Mouse (Mus musculus) thymus, postnatal 4 days (tissue): ENCODE measurements around the gene Plce1.
"Not testable (repeated sequence)": the region's sequence is repeated elsewhere in the genome, so short reads cannot be mapped to it uniquely, and the experiment has no call there.

ENCODE experiments used
- DNase-seq: peaks from one replicate; pipeline ENCODE4 v3.0.0; 2021

Gene Plce1

DNA sequence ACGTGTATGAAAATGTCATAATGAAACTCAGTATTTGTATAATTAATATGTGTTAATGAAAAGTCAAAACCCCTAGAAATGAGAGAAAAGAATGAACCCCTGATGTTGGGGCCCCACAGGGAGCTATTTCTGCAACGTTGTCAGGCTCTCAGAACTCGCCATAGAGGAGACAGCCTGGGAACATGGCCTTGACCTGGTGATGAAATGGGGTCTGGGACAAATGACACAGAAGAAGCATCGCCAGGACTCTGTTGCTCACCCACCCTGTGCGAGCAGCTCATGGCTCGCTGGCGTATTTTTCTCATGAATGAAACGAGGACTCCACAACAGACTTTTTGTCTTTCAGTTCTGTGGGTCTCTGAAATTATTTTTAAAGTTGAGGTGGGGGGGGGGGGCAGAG lies 109.0 kb downstream of the Plce1 start:
- no peak for DNase-seq

DNA sequence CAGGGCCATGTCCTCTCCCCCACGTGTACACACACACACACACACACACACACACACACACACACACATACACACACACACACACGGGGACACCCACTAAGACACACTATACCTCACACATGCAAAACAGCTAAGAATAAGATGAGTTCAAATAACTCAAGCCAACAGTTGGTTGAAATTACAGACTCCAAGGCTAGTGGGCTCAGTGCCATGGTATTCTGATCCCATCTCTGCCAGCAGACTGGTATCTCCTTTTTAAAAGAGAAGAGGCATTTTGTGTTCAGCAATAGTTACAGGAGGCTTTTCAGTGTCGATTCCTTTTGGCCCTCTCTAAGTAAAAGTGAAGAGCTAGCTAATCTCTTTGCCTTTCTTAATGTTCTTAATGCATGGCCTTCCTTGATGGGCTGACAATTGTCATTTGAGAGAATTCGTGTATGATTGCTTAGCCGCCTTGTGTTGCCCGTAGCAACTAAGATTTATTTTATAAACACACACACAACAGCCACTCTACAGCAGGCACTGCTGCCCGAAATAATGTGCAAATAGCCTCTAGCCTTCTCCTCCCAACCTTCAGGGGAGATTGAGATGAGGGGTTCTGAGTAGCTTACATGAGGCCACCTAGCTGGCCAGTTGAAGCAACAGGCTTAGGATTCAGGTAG lies 111.8 kb downstream of the Plce1 start:
- no peak for DNase-seq

DNA sequence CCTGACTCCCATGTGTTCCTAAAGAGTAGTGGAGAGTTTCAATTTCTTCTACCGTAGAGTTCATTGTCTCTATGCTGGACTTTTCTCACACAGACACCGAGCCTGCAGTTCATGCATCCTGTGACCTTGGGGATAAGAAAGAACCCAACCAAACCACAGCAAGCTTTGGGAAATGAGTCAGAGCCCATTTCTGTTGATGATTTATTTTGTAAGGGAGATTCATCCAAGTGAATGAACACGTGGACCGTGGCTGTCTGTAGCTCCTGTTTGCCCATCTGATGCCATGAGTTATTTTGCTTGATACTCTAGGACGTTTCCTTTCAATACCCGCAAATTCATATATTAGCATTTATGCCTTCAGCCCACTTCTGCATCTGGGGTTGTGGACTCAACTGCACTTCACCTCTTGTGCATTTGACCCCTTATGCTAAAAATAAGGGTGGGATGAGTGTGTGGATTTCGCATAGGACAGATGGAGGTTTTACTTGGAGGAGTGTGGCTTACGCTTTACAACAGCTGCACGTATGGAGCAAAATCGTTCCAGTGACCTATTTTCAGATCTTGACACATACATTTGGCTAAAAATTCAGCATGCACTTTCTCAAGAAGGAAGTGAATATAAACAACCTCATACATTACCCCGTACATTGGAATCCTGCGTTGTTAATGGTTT lies 112.5 kb downstream of the Plce1 start:
- DNase-seq: no peak

DNA sequence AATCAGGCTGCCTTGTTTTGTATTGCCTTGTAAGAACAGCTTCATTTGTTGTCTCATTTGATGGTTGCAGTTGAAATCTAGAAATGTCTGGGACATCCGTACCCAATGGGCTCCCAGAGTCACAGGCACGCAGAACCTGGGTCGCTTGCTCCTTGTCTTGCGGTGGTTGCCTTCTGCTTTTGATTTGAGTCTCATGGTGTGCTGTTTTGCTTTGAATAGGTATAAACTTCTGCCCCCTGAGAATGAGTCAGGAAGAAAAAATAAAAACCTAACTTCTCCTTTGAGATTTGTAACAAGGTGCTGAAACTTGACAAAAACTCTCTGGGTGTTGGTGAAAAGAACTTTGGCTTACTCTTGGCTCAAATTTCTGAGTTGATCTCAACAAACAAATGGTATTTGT lies 115.2 kb downstream of the Plce1 start:
- no peak for DNase-seq

DNA sequence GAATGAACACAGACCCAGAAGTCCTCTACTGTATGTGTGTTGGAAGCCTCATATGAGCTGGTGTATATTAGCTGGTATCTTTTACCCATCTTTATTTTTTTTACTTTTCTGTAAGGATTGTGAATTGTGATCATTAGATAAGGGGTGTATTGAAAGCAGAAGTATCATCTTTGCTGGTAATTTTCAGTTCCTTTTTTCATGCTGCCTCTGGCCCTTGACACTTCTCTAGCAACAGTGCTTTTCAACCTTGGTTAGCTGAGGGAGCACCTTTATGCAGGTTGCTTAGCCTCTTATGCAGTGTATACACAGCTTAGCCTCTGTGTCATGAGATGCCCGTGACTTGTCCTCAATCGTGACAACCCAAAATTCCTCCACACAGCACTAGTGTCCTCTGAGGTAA lies 116.5 kb downstream of the Plce1 start:
- DNase-seq: no peak

DNA sequence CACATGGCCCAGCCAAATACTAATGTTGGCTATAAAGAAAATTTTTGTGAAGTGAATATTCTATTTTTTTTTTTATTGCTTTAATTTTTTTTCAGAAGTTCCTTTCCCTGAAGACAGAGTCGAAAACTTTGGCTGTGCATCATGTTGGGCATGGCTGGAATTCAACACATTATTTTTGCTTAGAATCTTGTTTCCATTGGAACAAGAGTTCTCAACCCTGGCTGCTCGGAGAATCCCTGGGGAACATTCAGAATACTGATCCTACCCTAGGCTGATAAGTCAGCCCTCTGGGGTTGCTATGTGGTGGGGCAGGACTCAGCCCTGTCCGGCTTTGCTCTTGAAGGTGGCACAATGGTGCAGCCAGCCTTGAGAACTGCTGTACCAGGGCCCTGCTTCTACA lies 118.1 kb downstream of the Plce1 start:
- DNase-seq: no peak

DNA sequence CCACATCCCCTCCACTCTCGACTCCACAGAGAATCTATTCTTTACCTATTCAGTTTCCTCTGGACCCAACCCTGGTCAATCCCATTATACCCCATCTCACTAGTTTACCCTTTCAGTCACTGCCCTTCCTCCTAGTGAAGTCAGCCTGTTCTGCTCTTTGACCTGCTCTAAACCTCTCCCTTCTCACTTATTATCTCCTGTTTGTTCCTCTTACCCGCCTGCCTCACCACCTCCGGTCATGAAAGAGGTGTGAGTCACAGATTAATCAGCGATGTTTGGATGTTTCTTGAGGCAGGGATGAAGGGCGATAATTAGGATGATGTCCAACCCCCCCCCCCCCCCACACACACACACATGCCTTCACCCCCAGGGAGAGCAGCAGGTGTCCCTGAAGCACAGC lies 120.2 kb downstream of the Plce1 start:
- DNase-seq: no peak

DNA sequence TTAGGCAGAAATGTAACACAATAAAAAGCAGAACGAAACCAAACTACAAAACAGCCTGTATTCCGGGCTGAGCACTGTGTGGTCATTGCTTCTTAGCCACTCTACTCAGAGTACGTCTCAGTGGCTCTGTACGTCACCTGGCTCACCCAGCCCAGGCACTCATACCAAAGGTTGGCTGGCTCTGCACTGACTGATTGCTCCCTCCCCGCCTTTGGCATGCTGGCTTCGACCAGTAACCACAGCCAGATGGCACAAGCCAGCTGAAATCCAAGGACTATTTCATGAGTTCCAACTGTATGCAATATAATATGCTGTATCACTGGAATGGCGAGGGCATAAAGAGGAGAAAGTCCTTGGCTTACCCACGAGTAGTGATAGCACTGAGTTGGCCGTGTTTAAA lies 121.9 kb downstream of the Plce1 start:
- DNase-seq: no peak

DNA sequence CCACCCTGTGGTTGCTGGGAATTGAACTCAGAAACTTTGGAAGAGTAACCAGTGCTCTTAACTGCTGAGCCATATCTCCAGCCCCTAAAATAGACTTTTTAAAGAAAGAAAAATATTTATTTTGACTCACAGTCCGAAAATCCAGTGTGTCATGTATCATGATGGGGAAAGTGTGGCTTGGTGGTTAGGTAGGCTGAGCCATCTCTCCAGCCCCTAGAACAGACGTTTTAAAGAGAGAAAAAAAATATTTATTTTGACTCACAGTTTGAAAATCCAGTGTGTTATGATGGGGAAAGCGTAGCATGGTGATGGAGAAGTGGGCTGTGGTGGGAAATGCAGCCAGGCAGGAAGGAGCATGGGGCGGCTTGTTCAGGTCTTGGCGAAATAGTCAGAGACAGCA lies 126.3 kb downstream of the Plce1 start:
- DNase-seq: no peak

DNA sequence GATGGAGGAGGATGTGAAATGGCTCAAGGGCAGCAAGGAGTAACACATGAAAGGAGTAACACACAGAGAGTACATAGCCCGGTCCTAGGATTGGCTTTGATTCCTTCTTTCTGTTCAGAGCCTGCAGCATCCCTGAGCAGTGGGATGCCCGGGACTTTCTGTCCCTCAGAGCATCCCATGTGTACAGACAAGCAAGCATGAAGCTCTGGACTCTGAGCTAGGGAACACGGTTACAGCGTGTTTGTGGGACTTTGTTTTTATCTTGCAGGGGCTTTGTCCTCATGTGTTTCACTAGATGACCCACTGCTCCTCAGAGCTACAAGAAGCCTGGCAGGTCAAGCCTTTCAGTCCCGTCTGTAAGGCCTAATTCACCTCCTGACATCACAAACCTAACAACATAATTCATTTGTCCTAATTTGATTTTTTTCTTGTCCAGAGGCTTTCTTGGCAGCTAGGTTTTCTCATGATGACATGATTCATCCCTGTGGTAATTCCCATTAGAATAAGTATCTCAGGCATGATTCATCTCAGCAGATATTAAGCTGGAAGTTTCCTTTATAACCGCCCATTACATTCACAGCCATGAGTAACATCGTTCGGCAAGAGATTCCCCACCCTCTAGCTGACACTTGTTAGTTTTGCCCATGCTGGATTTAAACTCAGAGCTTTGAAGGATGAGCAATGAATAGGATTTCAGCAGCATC lies 128.2 kb downstream of the Plce1 start:
- no peak for DNase-seq

DNA sequence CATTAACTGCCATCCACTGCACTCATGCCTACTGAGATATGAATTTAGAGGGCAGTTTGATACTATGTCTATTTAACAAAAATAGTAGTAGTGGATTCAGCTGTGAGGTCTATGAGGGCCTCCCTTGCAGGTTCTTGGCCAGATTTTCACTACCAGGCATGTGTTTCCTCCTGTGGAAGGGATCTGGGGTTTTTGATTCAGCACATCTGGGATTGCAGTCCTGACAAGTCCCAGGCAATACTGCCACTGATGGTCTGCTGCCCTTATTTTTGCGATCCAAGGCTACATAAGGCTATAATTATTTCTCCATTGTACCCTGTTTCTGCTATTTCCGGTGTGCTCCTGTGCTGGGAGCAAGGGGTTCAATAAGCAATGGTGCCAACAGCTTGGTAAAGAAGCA lies 129.4 kb downstream of the Plce1 start:
- no peak for DNase-seq

DNA sequence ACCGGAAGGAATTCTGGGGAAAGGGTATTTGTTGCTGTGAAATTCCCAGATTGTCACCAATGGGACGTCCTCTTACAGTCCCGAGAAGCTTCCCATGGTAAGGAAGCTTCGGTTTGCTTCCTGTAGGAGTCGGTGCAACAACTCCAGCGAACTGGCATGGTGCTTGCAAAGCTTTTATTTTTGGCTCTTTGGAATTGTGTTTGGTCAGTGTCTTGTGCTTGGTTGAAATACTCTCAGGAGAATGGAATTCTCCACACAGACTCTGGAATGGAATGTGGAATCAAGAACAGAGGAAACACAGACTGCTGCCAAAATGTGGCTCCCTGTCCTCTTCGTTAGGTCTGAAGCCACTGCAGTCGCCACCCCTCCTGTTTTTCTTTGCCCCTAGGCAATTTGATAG lies 129.9 kb downstream of the Plce1 start:
- no peak for DNase-seq

DNA sequence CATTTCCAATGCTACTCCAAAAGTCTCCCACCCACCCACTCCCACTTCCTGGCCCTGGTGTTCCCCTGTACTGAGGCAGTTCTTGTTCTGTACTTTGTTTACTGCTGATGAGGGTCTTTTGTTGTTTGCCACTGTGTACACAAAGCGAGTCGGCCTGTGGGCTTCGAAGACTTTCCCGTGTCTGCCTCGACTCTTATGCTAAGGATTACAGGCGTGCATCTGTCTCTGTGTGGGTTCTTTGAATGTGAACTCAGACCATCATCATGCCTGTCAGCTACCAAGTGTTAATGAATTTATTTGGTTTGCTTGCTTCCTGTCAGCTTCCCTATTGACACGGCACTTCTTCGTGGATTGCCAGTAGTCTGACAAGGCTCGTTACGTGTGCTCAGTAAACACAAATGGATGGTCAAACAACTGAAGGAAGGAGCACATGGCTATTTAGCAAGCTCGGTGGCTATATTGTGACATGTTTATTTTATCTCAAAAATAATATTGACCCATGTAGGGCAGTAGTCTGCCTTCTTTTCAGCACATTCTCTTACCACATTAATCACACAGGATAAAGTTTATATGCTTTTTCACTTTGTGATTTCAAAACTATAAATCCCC lies 133.3 kb downstream of the Plce1 start:
- DNase-seq: no peak

DNA sequence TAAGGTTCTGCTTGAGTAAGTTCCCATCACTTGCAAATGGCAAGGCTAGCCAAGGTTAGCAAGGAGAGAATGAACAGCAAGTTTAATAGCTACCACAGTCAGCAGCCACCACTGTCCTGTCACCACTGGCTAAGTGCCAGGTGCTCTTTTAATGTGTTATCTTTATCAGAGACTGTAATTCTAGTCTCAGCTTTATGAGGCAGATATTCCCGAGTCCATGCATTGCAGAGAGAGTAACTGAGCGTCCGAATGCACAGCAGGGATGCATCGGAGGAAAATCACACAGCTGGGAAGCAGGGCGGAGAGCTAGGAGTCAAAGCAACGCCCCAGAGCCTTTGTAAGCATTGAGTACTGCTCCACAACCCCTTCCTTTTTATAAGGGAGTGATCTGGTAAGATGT lies 134.4 kb downstream of the Plce1 start:
- DNase-seq: no peak

DNA sequence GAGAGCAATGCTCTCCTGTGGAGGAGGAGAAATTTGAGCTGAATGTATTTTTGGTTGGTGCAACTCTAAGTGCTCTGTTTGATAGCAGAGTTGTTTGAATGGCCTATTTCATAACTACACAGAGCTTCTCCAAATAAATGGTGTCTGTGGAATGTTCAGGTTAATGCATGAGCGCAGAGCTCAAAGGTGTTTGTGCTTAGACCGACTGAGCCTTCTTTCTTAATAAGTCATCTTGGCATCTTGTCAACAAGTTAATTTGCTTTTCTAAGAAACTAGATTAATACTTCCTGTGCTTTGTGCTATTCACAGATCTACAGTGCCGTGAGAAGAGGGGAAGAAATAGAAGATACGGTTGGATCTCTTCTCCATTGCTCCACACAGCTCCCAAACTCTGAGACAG lies 139.2 kb downstream of the Plce1 start:
- DNase-seq: no peak

DNA sequence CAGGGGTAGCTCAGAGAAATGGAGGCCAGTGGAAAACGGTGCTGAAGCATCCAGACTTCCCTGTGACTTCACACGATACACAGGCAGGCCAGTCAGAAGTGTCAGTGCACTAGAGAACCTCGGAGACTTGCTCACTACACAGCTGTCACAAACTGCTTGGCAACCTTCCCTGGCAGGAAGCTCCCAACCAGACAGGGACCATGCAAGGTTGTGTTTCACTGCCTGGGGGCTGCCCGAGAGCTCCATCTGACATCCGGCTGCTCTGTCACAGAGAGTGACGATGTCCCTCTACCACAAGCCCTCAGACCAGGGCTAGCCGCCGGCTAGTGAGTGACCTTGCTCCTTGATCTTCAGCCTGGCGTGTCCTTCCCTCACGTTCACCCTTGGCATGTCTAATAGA lies 140.6 kb downstream of the Plce1 start:
- DNase-seq: no peak

DNA sequence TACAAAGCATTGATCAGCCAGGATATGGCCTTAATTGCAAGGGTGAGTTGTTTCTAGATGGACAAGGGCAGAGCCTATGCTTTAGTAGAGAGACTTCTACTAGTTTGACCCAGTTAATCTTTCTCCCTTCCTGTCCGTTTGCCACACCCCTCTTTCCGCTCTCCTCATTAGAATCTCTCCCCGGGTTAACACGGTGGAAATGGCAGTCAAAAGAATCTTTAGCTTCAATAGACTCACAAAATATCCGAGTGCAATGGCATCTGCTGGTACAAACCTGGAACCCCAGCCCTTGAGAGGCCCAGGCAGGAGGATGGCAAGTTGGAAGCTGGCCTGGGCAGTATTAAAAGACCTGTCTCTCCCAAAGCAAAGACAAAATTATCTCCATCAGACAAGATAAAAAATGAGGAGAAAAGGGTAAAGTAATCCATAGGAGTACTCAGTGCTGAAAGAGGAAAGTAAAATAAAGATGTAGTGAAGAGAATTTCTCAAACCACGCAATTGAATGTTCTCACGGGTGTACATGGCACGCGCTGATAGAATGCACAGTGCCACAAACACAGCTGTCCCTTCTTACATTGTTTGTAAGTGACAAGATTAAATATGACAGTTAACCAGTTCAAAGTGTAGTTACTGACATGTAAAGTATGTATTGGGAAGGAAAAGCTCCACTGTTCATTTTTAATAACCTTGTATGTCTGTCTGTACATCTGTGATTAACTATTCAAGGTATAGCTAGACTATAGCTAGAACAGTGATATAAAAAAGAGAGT lies 145.5 kb downstream of the Plce1 start:
- DNase-seq: no peak

DNA sequence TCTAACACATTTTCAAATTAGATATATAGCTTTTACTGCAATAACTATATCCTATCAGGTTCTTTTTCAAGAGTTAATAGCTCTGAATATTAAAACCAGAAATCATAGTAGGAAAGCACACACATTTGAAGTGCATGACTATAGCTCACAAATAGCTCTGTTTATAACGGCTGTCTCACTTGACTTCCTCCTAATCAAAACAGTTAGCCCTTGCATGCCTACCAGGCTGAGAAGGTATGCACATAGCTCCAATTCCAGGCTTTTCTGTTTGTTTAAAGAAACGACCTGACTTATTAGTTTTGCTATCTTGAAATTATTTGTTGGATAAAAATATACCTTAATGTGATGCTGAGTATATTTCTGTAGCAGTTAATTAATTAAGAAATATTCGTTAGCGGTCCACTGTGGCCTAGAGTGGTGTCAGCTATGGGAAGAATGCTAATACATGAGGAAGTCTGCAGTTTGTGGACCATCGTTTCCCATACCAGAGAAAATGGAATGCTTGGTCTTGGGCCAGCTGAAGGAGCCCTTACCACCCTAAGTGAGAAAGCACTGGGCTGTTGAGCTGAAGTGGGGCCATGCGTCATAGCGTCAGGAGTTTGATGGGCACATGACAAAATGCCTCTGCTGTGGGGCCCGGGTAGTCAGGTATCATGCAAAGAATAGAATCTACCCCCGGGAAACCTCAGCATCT lies 146.3 kb downstream of the Plce1 start:
- no peak for DNase-seq

DNA sequence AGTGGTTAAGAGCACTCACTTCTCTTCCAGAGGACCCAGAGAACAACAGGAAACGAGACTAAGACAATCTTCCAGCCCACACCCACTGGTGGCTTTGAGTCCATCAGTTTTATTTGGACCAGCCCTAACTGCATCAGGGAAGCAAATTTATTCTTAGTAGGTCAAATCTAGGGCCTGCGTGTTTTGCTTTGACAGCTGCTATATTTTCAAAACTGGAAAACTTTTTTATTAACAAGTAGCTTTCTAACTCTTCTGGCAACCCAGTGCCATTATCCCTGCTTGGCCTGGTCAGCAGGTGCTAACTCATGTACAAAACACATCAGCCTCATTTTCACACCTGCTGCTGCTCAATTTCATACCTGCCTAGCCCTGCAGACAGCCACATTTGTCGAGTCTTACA lies 151.3 kb downstream of the Plce1 start:
- no peak for DNase-seq

DNA sequence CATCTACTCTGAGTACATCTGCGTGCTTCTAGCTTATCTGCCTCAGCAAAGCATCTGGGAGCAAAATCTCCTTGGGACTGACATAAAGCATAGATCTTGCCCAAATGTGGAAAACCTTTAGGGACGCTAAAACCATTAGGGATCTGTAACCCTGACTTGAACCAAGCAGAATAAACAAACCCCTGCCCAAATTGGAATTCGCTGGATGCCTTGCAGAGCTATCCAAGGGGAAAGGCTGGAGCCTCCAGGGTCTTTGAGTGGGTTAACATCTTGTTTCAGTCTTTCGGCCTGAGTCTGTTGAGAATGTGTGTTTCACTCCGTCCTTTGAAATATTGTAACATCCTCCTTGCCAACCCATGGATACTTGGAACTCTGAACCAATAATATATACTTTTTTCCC lies 152.4 kb downstream of the Plce1 start:
- no peak for DNase-seq

DNA sequence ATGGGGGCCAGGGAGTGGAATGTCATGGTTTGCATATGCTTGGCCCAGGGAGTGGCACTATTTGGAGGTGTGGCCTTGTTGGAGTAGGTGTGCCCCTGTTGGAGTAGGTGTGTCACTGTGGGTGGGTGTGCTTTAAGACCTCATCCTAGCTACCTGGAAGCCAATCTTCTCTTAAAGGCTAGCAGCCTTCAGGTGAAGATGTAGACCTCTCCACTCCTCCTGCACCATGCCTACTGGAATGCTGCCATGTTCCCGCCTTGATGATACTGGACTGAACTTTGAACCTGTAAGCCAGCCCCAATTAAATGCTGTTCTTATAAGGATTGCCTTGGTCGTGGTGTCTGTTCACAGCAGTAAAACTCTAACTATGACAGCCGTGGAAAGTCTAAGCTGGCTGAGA lies 158.1 kb downstream of the Plce1 start:
- DNase-seq: no peak

DNA sequence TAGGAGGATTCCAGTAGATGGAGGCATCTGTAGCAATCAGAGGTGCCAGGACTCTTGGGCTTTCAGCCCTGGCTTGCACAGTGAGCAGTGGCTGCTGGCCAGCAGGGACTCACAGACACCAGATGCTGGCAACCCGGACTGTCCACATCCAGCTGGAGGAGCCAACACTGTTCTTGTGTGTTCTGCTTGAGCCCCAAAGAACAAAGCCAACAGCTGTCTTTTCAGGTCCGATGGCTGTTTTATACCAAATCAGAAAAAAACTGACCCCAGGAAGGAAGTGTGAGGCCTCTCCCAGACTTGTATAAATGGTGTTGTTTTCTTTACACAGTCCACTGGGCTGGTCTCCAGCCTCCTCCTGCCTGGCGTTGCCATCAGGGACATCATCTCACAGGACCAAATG lies 158.9 kb downstream of the Plce1 start:
- DNase-seq: no peak

DNA sequence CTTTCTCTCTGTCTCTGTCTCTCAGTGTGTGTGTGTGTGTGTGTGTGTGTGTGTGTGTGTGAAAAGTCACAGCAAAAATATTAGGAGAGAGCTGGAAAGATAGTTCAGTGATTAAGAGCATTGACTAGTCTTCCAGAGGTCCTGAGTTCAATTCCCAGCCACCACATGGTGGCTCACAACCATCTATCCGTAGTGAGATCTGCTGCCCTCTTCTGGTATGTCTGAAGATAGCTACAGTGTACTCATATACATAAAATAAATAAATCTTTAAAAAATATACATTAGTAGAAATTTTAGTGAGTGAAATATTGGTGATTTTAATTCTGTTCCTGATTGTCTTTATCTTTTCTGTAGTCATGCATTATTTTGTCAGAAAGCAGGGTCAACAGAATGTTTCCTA lies 161.6 kb downstream of the Plce1 start:
- DNase-seq: not testable (repeated sequence)
